Mouse (Mus musculus) forebrain, postnatal 0 days (tissue): ENCODE measurements at regions not wholly inside any gene's neighbourhood (a gene's known extent, or its start where the extent isn't known, plus 50 kb on each side); places are given as distances from the start of the nearest gene placed in this dataset.

Experiments
- ATAC-seq: fragments of 200-750 bp; cut with Nextera tagmentation; 2 replicates; pipeline ENCODE4 v1.8.0; 2017; ENCODE audit warnings: mild to moderate bottlenecking, moderate library complexity
- DNase-seq: peaks from one replicate; pipeline ENCODE4 v3.0.0-alpha.2; 2015
- H3K27ac ChIP-seq: fragments of 300-500 bp; sonication (generic); 2 replicates; pipeline ENCODE4 v1.5.1; 2014; ENCODE audit warnings: low read depth, mild to moderate bottlenecking, antibody characterized with exemption, low read length, moderate library complexity, mixed read lengths
- H3K27me3 ChIP-seq: fragments of 300-500 bp; sonication (generic); 2 replicates; pipeline ENCODE4 v1.6.1; 2014; ENCODE audit warnings: mild to moderate bottlenecking, low read length, mixed read lengths; ENCODE audit not compliant: insufficient read depth
- H3K36me3 ChIP-seq: fragments of 300-500 bp; sonication (generic); 2 replicates; pipeline ENCODE4 v1.6.1; 2014; ENCODE audit warnings: mild to moderate bottlenecking, moderate library complexity; ENCODE audit not compliant: insufficient read depth
- H3K4me1 ChIP-seq: fragments of 300-500 bp; sonication (generic); 2 replicates; pipeline ENCODE4 v1.6.1; 2014; ENCODE audit warnings: antibody characterized with exemption; ENCODE audit not compliant: insufficient read depth
- H3K4me2 ChIP-seq: fragments of 300-500 bp; sonication (generic); 2 replicates; pipeline ENCODE4 v1.6.1; 2014; ENCODE audit warnings: low read depth, mild to moderate bottlenecking, moderate library complexity
- H3K4me3 ChIP-seq: fragments of 300-500 bp; sonication (generic); 2 replicates; pipeline ENCODE4 v1.5.1; 2014; ENCODE audit warnings: low read depth, low read length, mixed read lengths
- H3K9ac ChIP-seq: fragments of 300-500 bp; sonication (generic); 2 replicates; pipeline ENCODE4 v1.6.1; 2014; ENCODE audit warnings: mild to moderate bottlenecking
- H3K9me3 ChIP-seq: fragments of 300-500 bp; sonication (generic); 2 replicates; pipeline ENCODE4 v1.6.1; 2016; ENCODE audit warnings: low read length
- CTCF ChIP-seq: sonication (generic); IDR thresholded peaks from 2 replicates; pipeline ENCODE4 v1.5.1; 2016; ENCODE audit warnings: antibody characterized with exemption, control low read depth, low read depth
- WGBS: fragments of 180-500 bp; shearing (Covaris S2); extraction: QIAGEN DNeasy Blood & Tissue Kit; methylation state at CpG from one replicate; pipeline ENCODE4 v1.1.7; 2014; 5-methylcytosine and 5-hydroxymethylcytosine counted together

- 56% methylated on average over 1 of the region's 1 CpGs for WGBS
- H3K9me3 ChIP-seq = no peaks in the 10 kb centered on the region
- H3K36me3 ChIP-seq = no peaks in the 10 kb centered on the region
- H3K27ac ChIP-seq = no peak overlapping the region
- H3K27me3 ChIP-seq = no peaks in the 10 kb centered on the region
- no peak overlapping the region for H3K4me2 ChIP-seq
- no peaks in the 10 kb centered on the region for H3K4me1 ChIP-seq
- TF ChIP-seq CTCF = no peak
- no peak overlapping the region for H3K9ac ChIP-seq
- DNase-seq (no peak), ATAC-seq (peak; percentile 34; the same call in 1 of the 2 replicates)
- H3K4me3 ChIP-seq = no peak overlapping the region
Observed at GRCm38 (mm10) chr10:22919869-22920268, 99.9 kb upstream of the Tcf21 start.

DNA sequence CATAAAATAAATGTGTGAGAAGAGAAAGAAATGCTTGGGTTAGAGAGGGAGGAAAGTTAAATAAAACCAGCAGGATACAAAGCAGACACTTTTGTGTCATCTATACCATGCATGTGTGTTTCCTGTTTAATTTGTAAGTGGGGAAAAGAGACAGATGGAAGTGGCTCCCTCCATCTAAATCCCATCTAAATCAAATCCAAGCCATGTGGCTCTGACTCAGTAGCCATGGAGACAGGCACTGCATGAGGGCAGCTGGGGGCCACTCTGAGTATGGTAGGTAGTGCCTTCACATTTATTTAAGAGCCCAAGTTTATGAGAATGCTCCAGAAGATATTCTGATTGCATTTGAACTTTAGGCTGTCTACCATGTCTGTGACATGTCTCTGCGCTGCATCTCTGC is 97.8 kb upstream of the Tcf21 start:
- TF ChIP-seq CTCF = no peak
- peak; percentile 80 for ATAC-seq

GRCm38 (mm10) chr10:22915785-22916514 is 96.0 kb upstream of the Tcf21 start:
- Histone ChIP-seq H3K9ac (no peak overlapping the region), H3K9me3 (no peaks in the 10 kb centered on the region), H3K4me3 (no peak overlapping the region), H3K4me2 (no peak overlapping the region), H3K27ac (no peak overlapping the region), H3K36me3 (no peaks in the 10 kb centered on the region), H3K4me1 (no peaks in the 10 kb centered on the region), H3K27me3 (no peaks in the 10 kb centered on the region)
- ATAC-seq (no peak), DNase-seq (no peak)
- no peak for TF ChIP-seq CTCF
- 64% methylated on average over 6 of the region's 6 CpGs for WGBS

More for the DNA sequence above, 97.8 kb upstream of the Tcf21 start:
- no peaks in the 10 kb centered on the region for H3K9me3 ChIP-seq
- H3K9ac ChIP-seq = no peak overlapping the region
- no peak overlapping the region for H3K4me3 ChIP-seq
- no peaks in the 10 kb centered on the region for H3K4me1 ChIP-seq
- no peak overlapping the region for H3K4me2 ChIP-seq
- H3K36me3 ChIP-seq = no peaks in the 10 kb centered on the region
- no peak overlapping the region for H3K27ac ChIP-seq
- DNase-seq = peak; percentile 16
- no peaks in the 10 kb centered on the region for H3K27me3 ChIP-seq
- WGBS = 95% methylated on average over 1 of the region's 1 CpGs

DNA sequence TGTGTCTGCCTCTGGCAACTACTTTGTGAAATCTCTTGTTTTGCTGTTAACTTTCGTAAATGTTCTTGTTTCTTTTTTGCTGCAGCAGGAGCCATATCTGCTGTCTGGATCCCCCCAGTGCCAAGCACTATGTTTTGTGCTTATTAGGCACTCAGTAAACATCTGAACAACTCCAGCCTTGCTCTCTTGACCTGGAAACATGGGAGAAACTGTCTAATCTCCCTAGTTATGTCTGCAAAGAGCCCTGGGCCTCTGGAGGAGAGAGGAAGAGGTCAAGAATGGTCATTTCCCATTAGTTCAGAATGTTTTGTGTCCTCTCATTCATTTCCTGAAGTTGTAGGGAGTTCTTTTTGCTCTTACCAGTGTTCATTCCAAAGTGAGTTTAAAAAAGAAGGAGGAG is 93.1 kb upstream of the Tcf21 start:
- no peaks in the 10 kb centered on the region for H3K27me3 ChIP-seq
- no peaks in the 10 kb centered on the region for H3K36me3 ChIP-seq
- WGBS = 90% methylated on average over 1 of the region's 1 CpGs
- H3K4me2 ChIP-seq = no peak overlapping the region
- no peak for TF ChIP-seq CTCF
- no peak overlapping the region for H3K4me3 ChIP-seq
- H3K9ac ChIP-seq = no peak overlapping the region
- DNase-seq (no peak), ATAC-seq (no peak)
- H3K9me3 ChIP-seq = no peaks in the 10 kb centered on the region
- H3K4me1 ChIP-seq = no peaks in the 10 kb centered on the region
- H3K27ac ChIP-seq = no peak overlapping the region

DNA sequence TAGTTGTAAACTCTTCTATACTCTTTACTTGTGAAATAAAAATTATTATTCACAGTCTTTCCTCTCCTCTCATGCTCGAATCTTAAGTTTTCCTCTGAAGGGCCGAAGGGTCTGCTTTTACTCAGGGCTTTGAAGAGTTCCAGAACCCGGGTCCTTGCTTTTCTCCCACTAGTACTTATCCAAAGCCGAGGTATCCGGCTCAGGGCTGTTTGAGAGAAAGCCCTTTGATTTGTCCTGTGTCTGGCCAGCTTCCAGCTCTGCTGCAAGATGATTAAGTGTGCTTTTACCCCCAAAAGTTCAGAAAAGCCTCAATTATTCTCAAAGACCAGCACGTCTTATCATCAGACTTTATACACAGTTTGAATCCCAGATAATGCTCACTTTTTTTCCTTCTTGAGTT is 88.7 kb upstream of the Tcf21 start:
- no peaks in the 10 kb centered on the region for H3K27me3 ChIP-seq
- DNase-seq (no peak), ATAC-seq (no peak)
- no peak overlapping the region for H3K4me2 ChIP-seq
- no peaks in the 10 kb centered on the region for H3K9me3 ChIP-seq
- H3K4me1 ChIP-seq = no peaks in the 10 kb centered on the region
- 68% methylated on average over 6 of the region's 6 CpGs for WGBS
- H3K27ac ChIP-seq = no peak overlapping the region
- no peaks in the 10 kb centered on the region for H3K36me3 ChIP-seq
- H3K4me3 ChIP-seq = no peak overlapping the region
- H3K9ac ChIP-seq = no peak overlapping the region
- TF ChIP-seq CTCF = no peak

- H3K27me3 ChIP-seq = no peaks in the 10 kb centered on the region
- no peaks in the 10 kb centered on the region for H3K4me1 ChIP-seq
- no peak overlapping the region for H3K4me2 ChIP-seq
- WGBS = 85% methylated on average over 2 of the region's 2 CpGs
- H3K9ac ChIP-seq = no peak overlapping the region
- no peaks in the 10 kb centered on the region for H3K36me3 ChIP-seq
- H3K9me3 ChIP-seq = no peaks in the 10 kb centered on the region
- H3K4me3 ChIP-seq = no peak overlapping the region
- DNase-seq (no peak), ATAC-seq (no peak)
- H3K27ac ChIP-seq = no peak overlapping the region
- TF ChIP-seq CTCF = no peak
Observed at GRCm38 (mm10) chr10:22905281-22905680, 85.3 kb upstream of the Tcf21 start.

GRCm38 (mm10) chr10:22893442-22893985 is 73.5 kb upstream of the Tcf21 start:
- Histone ChIP-seq H3K9me3 (no peaks in the 10 kb centered on the region), H3K4me3 (no peak overlapping the region), H3K4me2 (no peak overlapping the region), H3K27ac (no peak overlapping the region), H3K4me1 (no peaks in the 10 kb centered on the region), H3K36me3 (no peaks in the 10 kb centered on the region), H3K9ac (no peak overlapping the region), H3K27me3 (no peaks in the 10 kb centered on the region)
- 79% methylated on average over 10 of the region's 10 CpGs for WGBS
- no peak for DNase-seq
- no peak for TF ChIP-seq CTCF
- no peak for ATAC-seq
